Mouse (Mus musculus) cortical plate, adult 2 months (tissue): ENCODE measurements around the gene Kcnk1.

Source experiments
- CTCF ChIP-seq: fragments of 200-500 bp; IDR thresholded peaks from 2 replicates; pipeline ENCODE4 v1.5.1; 2011; ENCODE audit warnings: mild to moderate bottlenecking, control low read depth, low read length; ENCODE audit not compliant: insufficient read depth; ENCODE audit errors: extremely low read depth
- POLR2A ChIP-seq: fragments of 200-500 bp; IDR thresholded peaks from 2 replicates; pipeline ENCODE4 v1.6.1; 2011; ENCODE audit warnings: mild to moderate bottlenecking, low read length, control low read depth; ENCODE audit not compliant: insufficient read depth; ENCODE audit errors: extremely low read depth

GRCm38 (mm10) chr8:125995101-125995986 is at the start of gene Kcnk1:
- TF ChIP-seq POLR2A (peak; percentile 41; the same call in 1 of the 2 replicates), CTCF (no peak)
